Mouse (Mus musculus) stomach, postnatal 0 days (tissue): ENCODE data around the gene Tnnt2. TPM values are rescaled to one million over a fixed set of nuclear protein-coding genes. Genes with fewer than 3 reads are reported as not detected.

Experiments
- ATAC-seq: fragments of 200-750 bp; cut with Nextera tagmentation; 2 replicates; pipeline ENCODE4 v1.8.0; 2017; ENCODE audit not compliant: low FRiP score, low TSS enrichment
- DNase-seq: peaks from one replicate; pipeline ENCODE4 v3.0.0-alpha.2; 2016; ENCODE audit warnings: low spot score
- H3K27ac ChIP-seq: fragments of 300-500 bp; sonication (generic); replicated peaks from 2 replicates; pipeline ENCODE4 v1.5.1; 2014; ENCODE audit warnings: mild to moderate bottlenecking, control low read depth
- H3K27me3 ChIP-seq: fragments of 300-500 bp; sonication (generic); 2 replicates; pipeline ENCODE4 v1.6.1; 2014; ENCODE audit warnings: low read length; ENCODE audit not compliant: control insufficient read depth, insufficient read depth
- H3K36me3 ChIP-seq: fragments of 300-500 bp; sonication (generic); 2 replicates; pipeline ENCODE4 v1.6.1; 2014; ENCODE audit warnings: low read length, mixed read lengths; ENCODE audit not compliant: control insufficient read depth, insufficient read depth
- H3K4me1 ChIP-seq: fragments of 300-500 bp; sonication (generic); replicated peaks from 2 replicates; pipeline ENCODE4 v1.6.1; 2014; ENCODE audit warnings: antibody characterized with exemption; ENCODE audit not compliant: control insufficient read depth, insufficient read depth
- H3K4me2 ChIP-seq: fragments of 300-500 bp; sonication (generic); replicated peaks from 2 replicates; pipeline ENCODE4 v1.6.1; 2014; ENCODE audit warnings: low read depth, mild to moderate bottlenecking, control low read depth, moderate library complexity
- H3K4me3 ChIP-seq: fragments of 300-500 bp; sonication (generic); 2 replicates; pipeline ENCODE4 v1.5.1; 2014; ENCODE audit warnings: low read depth, low read length, control low read depth
- H3K9ac ChIP-seq: fragments of 300-500 bp; sonication (generic); 2 replicates; pipeline ENCODE4 v1.6.1; 2014; ENCODE audit warnings: mild to moderate bottlenecking, low read length, control low read depth, mixed read lengths
- H3K9me3 ChIP-seq: fragments of 300-500 bp; sonication (generic); 2 replicates; pipeline ENCODE4 v1.6.1; 2016; ENCODE audit warnings: low read length; ENCODE audit not compliant: control insufficient read depth
- CTCF ChIP-seq: IDR thresholded peaks from 2 replicates; pipeline ENCODE4 v1.5.1; 2016; ENCODE audit warnings: antibody characterized with exemption, low read depth, mild to moderate bottlenecking, moderate library complexity
- EP300 ChIP-seq: optimal IDR thresholded peaks from 2 replicates; pipeline ENCODE3; 2016; ENCODE audit warnings: antibody characterized with exemption
- WGBS: fragments of 180-500 bp; shearing (Covaris S2); extraction: QIAGEN DNeasy Blood & Tissue Kit; methylation state at CpG from one replicate; pipeline ENCODE4 v1.1.7; 2014; 5-methylcytosine and 5-hydroxymethylcytosine counted together
- polyA plus RNA-seq: library from polyadenylated mRNA; unstranded; fragments of >200 nt; fragmentation: Nextera tagmentation; extraction: Ambion mirVana; gene quantifications from 2 replicates; pipeline ENCODE4 v1.2.1, GENCODE M21; 2015

Tnnt2 gene
- polyA plus RNA-seq, 1 experiment from 2014 or later = 36.4 TPM

DNA sequence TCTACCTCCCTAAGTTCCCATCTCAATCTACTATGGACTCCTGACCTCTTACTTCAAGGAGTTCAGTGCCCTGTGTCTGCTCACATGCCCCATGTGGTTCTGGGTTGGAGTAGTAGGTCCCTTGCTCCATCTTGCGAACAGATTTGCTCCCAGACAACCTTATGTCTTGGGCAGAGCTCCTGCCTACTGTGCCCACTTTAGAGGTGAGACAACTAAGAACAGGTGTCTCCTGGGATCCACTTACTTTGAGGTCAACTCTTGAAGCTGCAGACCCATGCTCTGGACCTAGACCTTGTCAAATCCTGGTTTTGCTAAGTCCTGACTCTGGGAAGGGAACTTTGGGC lies 19.2 kb downstream of the Tnnt2 start:
- TF ChIP-seq CTCF = no peak
- TF ChIP-seq EP300 = no peak
- no peak for ATAC-seq
- WGBS = 96% methylated on average over 1 of the region's 1 CpGs

DNA sequence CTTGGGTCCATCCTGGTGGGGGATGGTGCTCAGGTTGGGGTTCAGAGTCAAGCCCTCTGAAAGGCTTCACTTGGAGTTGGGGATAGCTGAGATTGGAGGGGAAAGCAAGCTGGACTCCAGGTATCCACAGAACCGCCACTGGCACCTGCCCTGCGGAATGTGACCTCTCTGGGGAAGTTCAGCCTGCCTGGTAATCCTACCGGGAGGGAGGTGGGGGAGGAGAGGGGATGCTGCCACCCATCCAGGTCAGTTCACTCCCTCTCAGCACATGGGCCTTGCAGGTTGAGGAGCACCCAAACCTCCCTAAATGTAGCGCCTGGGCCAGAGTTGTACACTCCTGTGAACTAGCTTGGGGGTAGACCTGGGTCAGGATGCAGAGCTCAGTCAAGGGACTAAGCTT lies 19.9 kb downstream of the Tnnt2 start:
- Histone ChIP-seq H3K36me3 (no peaks in the 10 kb centered on the region), H3K4me2 (no peak overlapping the region), H3K27ac (0 out of 2 replicates have a peak overlapping the region, but pooled peaks have one; percentile 30), H3K4me3 (no peak overlapping the region), H3K4me1 (0 out of 2 replicates have a peak, but pooled peaks cover 5% of the 10 kb centered on the region), H3K9ac (no peak overlapping the region), H3K9me3 (no peaks in the 10 kb centered on the region), H3K27me3 (no peaks in the 10 kb centered on the region)
- 54% methylated on average over 4 of the region's 4 CpGs for WGBS
- no peak for TF ChIP-seq EP300
- TF ChIP-seq CTCF = no peak
- ATAC-seq (no peak), DNase-seq (no peak)

More for the DNA sequence above, 19.2 kb downstream of the Tnnt2 start:
- Histone ChIP-seq H3K4me1 (0 out of 2 replicates have a peak, but pooled peaks cover 6% of the 10 kb centered on the region), H3K36me3 (no peaks in the 10 kb centered on the region), H3K27ac (no peak overlapping the region), H3K27me3 (no peaks in the 10 kb centered on the region), H3K4me2 (no peak overlapping the region), H3K9me3 (no peaks in the 10 kb centered on the region), H3K9ac (no peak overlapping the region), H3K4me3 (no peak overlapping the region)
- no peak for DNase-seq

DNA sequence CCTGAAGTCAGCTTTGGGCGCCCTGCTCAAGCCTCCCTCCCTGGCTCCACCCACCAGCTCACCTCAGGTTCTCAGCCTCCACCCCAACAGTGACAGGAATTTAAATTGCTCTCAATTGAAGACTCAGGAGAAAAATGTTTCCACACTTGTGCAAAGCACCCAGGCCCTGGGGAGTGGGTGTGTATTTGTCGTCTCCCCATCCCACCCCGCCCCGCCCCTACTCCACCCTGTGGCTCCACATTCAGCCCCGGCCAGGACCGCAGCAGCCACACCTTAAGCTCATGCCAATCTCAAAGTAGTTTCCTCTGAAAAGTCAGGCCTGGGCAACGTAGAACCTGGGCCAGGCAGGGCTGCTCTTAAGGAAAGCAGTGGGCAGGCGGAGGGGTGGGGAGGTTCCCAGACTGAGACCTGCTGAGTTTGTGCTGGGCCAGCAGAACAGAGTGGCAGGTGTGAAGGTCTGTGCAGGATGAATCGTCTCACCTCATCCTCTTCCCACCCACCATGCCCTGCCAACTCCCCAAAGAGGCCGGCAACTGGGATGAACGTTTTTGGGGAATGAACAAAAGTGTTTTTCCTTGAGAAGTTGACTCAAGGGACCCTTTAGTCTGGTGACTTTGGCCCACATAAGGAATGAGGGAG lies 21.1 kb downstream of the Tnnt2 start:
- H3K4me3 ChIP-seq = no peak overlapping the region
- WGBS = 43% methylated on average over 11 of the region's 11 CpGs
- no peak overlapping the region for H3K9ac ChIP-seq
- no peak overlapping the region for H3K27ac ChIP-seq
- H3K4me1 ChIP-seq = 0 out of 2 replicates have a peak, but pooled peaks cover 2% of the 10 kb centered on the region
- H3K4me2 ChIP-seq = no peak overlapping the region
- no peaks in the 10 kb centered on the region for H3K36me3 ChIP-seq
- ATAC-seq = peak; percentile 32; the same call in 1 of the 2 replicates
- H3K27me3 ChIP-seq = no peaks in the 10 kb centered on the region
- no peak for DNase-seq
- H3K9me3 ChIP-seq = no peaks in the 10 kb centered on the region
- no peak for TF ChIP-seq EP300
- TF ChIP-seq CTCF = no peak

DNA sequence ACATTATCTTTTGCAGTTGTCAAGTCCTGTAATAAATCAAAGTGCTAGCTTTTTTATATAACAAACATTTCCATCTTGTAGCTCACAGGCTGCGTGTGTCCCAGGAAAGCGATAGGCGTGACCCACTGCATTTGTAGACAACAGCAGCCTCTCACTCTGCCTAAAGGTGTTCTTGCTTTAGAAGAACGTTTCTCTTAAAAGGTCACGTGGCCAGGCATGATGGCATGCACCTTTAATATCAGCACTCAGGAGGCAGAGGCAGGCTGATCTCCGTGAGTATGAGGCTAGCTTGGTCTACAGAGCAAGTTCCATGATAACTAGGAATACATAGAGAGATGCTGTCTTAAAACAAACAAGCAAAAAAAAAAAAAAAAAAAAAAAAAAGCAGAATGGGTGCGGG lies 22.4 kb downstream of the Tnnt2 start:
- no peak for TF ChIP-seq EP300
- TF ChIP-seq CTCF = no peak
- Histone ChIP-seq H3K27ac (no peak overlapping the region), H3K9ac (no peak overlapping the region), H3K27me3 (no peaks in the 10 kb centered on the region), H3K4me3 (no peak overlapping the region), H3K36me3 (no peaks in the 10 kb centered on the region), H3K4me1 (no peaks in the 10 kb centered on the region), H3K9me3 (no peaks in the 10 kb centered on the region), H3K4me2 (no peak overlapping the region)
- no peak for ATAC-seq
- DNase-seq = no peak
- WGBS = 81% methylated on average over 7 of the region's 7 CpGs

DNA sequence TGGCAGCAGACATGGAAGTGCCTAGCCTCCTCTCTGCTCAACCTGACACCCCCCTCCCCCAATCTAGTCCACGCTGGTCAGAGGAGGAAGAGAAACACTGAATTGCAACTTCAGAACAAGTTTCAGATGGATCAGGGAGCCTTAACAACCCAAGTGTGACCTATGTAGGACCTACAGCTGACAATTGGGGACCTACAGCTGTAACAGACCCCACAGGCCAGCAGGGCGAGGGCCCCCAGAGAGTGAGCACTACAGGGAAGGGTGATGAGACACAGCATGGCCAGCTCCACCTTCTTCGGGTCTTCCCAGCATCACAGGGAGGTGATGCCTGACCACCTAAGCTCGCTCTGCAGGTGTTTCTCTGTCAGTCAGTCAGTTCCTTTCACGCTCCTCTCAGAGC lies 24.9 kb downstream of the Tnnt2 start:
- 71% methylated on average over 5 of the region's 5 CpGs for WGBS
- no peak overlapping the region for H3K27ac ChIP-seq
- H3K36me3 ChIP-seq = no peaks in the 10 kb centered on the region
- ATAC-seq = no peak
- no peak for DNase-seq
- no peak overlapping the region for H3K9ac ChIP-seq
- H3K27me3 ChIP-seq = no peaks in the 10 kb centered on the region
- H3K4me2 ChIP-seq = no peak overlapping the region
- H3K4me1 ChIP-seq = no peaks in the 10 kb centered on the region
- no peak overlapping the region for H3K4me3 ChIP-seq
- no peak for TF ChIP-seq EP300
- no peak for TF ChIP-seq CTCF
- no peaks in the 10 kb centered on the region for H3K9me3 ChIP-seq

DNA sequence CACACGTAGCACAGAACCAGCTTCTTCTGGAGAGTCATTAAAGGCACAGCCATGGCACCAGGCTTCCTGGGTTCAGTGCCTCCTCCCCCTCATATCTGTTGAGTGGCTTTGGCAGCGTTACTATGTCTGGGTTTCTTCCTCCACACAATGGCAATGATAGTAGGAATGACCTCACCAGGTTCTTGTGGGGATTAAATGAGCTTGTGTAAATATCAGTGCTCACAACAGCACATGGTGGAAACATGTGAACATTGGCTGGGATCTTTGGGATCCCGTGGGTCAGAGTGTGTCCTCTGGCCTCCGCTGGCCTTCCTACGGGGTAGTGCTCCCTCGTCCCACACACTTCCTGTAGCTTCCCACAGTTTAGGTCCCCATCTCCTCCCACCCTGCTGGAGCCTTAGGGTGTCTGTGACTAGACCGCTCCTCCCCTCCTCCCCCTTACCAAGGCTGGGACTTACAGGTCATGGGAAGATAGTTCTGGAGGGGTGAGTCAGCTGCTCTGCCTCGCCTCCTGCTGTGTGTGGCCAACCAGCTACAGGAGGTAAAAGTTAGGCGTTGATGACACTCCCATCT lies 25.9 kb downstream of the Tnnt2 start:
- 58% methylated on average over 9 of the region's 9 CpGs for WGBS
- no peaks in the 10 kb centered on the region for H3K9me3 ChIP-seq
- ATAC-seq (peak; percentile 73), DNase-seq (no peak)
- H3K4me3 ChIP-seq = no peak overlapping the region
- TF ChIP-seq EP300 (no peak), CTCF (no peak)
- H3K27me3 ChIP-seq = no peaks in the 10 kb centered on the region
- no peaks in the 10 kb centered on the region for H3K4me1 ChIP-seq
- H3K9ac ChIP-seq = no peak overlapping the region
- no peaks in the 10 kb centered on the region for H3K36me3 ChIP-seq
- H3K4me2 ChIP-seq = no peak overlapping the region
- peak overlapping the region; percentile 45; the same call in 1 of the 2 replicates for H3K27ac ChIP-seq
